9 mouse cellular contexts compared by ENCODE assay signal in the genomic region with DNA sequence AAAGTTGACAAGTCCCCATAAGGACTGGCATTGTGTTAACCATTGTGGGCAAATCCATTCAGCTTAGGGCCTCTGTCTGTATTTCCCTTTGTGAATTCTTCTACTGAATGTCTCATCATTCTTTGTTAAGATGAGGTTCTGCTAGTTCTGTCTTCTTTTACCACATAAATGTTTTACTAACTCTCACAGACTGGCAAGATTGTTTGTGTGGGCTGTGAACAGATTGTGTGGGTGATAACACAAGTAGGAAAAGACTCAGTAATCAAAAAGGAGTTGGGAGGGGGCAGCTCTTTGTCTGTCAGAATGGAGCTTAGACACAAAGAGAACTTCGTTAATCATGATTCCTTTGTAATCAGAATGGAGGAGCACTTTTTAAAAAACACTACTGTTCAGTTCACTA.
"Had no signal": no experiment of that assay in that cellular context is flagged by ENCODE, and none has a peak within 500 bp of the region (broad histone marks: within the 10 kb centered on the region; RNA-seq: fewer than 3 reads in every experiment).

No protein-coding gene starts in this region.

- DNase-seq: kidney, adult 11 months; kidney, adult 9 months; kidney, postnatal 36 days; liver; liver, embryonic 13.5 days; liver, postnatal 0 days; lung, postnatal 36 days; right cerebral cortex, postnatal 14 days; thymus, postnatal 4 days had no signal
